Mouse (Mus musculus): ENCODE measurements at regions not wholly inside any gene's neighbourhood (a gene's known extent, or its start where the extent isn't known, plus 50 kb on each side); places are given as distances from the start of the nearest gene placed in this dataset.

DNA sequence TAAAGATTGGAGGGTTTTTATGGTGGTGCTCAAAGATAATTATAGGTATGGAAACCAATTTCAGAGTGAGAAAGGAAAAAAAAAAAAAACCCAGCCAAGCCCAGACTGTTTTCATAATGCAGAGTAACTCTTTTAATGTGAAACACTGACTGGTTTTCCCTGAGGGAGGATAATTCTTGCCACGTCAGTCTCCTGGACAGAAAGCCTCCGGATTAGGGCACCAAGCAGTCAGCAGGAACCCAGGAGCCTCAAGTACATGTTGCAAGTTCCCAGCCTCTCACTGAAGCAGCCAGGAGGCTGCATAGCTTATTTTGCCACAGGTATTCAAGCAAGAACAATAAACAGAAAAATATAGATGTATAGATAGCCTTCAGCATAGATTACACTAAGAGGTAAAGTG is 378.9 kb upstream of the Noct start:
- no peak for TF ChIP-seq MAFK (IDR thresholded peaks at IDR 0.05; ENCODE audit: insufficient read depth, low read depth, low read length)
- no peak for TF ChIP-seq ZC3H11A (IDR thresholded peaks at IDR 0.05; ENCODE audit: borderline replicate concordance, low read depth, low read length)
- TF ChIP-seq ZNF384 (IDR thresholded peaks at IDR 0.05; ENCODE audit: low read depth, low read length): no peak
- no peak for TF ChIP-seq CHD2 (IDR thresholded peaks at IDR 0.05; ENCODE audit: low read depth, low read length)
- no peak for TF ChIP-seq HCFC1 (IDR thresholded peaks at IDR 0.05; ENCODE audit: borderline replicate concordance, insufficient read depth, low read length)

All from ES-E14 (cell line).